In genomic region chr7:126248088-126248487, GRCm38 (mm10) we compare ENCODE assay signal across 8 mouse cellular contexts. TPM values are rescaled to one million over a fixed set of nuclear protein-coding genes. Genes with fewer than 3 reads are reported as not detected.
DNase-seq lines count a peak whose midpoint lies in the region; ATAC-seq and TF ChIP-seq lines count a peak whose summit lies in the region.

No protein-coding gene starts in this region.

- no peak overlapping the region for H3K4me3 ChIP-seq in neural tube, embryonic 11.5 days (ENCODE audit: low read depth, low read length)
- H3K4me3 ChIP-seq in hindbrain, postnatal 0 days (ENCODE audit: low read length), result no peak overlapping the region
- H3K4me3 ChIP-seq in stomach, embryonic 16.5 days (replicated peaks; ENCODE audit: low read length), result no peak overlapping the region

- TF ChIP-seq CTCF in hindbrain, postnatal 0 days (IDR thresholded peaks at IDR 0.05; ENCODE audit: low read depth), result peak; percentile 27

- H3K27me3 ChIP-seq in neural tube, embryonic 11.5 days (ENCODE audit: control insufficient read depth, insufficient read depth, low read length), result no peaks in the 10 kb centered on the region
- H3K27me3 ChIP-seq in hindbrain, postnatal 0 days (ENCODE audit: insufficient read depth, low read length), result no peaks in the 10 kb centered on the region
- H3K27me3 ChIP-seq in stomach, embryonic 16.5 days (ENCODE audit: control insufficient read depth, insufficient read depth, low read length), result no peaks in the 10 kb centered on the region

- peaks cover 3% of the 10 kb centered on the region; the same call in 1 of the 2 replicates for H3K4me1 ChIP-seq in neural tube, embryonic 11.5 days (ENCODE audit: control insufficient read depth, insufficient read depth, low read length)
- no peaks in the 10 kb centered on the region for H3K4me1 ChIP-seq in hindbrain, postnatal 0 days (ENCODE audit: insufficient read depth, low read length)
- H3K4me1 ChIP-seq in stomach, embryonic 16.5 days (ENCODE audit: control insufficient read depth, insufficient read depth, low read length), result no peaks in the 10 kb centered on the region; the same call in 1 of the 2 replicates

- ATAC-seq in neural tube, embryonic 11.5 days (ENCODE audit: insufficient read depth, low FRiP score, low TSS enrichment), result no peak
- peak; percentile 41 for ATAC-seq in hindbrain, postnatal 0 days
- peak; percentile 69 for ATAC-seq in stomach, embryonic 16.5 days (ENCODE audit: insufficient read depth, low FRiP score)

- peak overlapping the region; percentile 6; the same call in 1 of the 2 replicates for H3K9ac ChIP-seq in neural tube, embryonic 11.5 days (ENCODE audit: low read length)
- H3K9ac ChIP-seq in hindbrain, postnatal 0 days (replicated peaks; ENCODE audit: low read length), result peak overlapping the region; percentile 5; the same call in 1 of the 2 replicates
- no peak overlapping the region; the same call in 1 of the 2 replicates for H3K9ac ChIP-seq in stomach, embryonic 16.5 days (ENCODE audit: low read length)

- H3K36me3 ChIP-seq in neural tube, embryonic 11.5 days (ENCODE audit: control insufficient read depth, insufficient read depth, low read length), result no peaks in the 10 kb centered on the region
- H3K36me3 ChIP-seq in hindbrain, postnatal 0 days (ENCODE audit: insufficient read depth, low read length), result no peaks in the 10 kb centered on the region
- H3K36me3 ChIP-seq in stomach, embryonic 16.5 days (ENCODE audit: control insufficient read depth, insufficient read depth, low read length), result no peaks in the 10 kb centered on the region

- DNase-seq in neural tube, embryonic 11.5 days (ENCODE audit: low spot score), result no peak
- DNase-seq in neural tube, embryonic 10.5 days (ENCODE audit: extremely low spot score, low spot score), result no peak
- DNase-seq in forelimb bud, embryonic 11.5 days (ENCODE audit: low read depth, low spot score), result peak; percentile 31
- peak; percentile 30 for DNase-seq in hindbrain, postnatal 0 days (ENCODE audit: low spot score)
- DNase-seq in adrenal gland, postnatal 14 days, result no peak
- no peak for DNase-seq in layer of hippocampus, adult 18-20 months (ENCODE audit: low spot score in 2 of 2)
- no peak for DNase-seq in spleen, postnatal 14 days (ENCODE audit: low spot score in 2 of 2)

- H3K9me3 ChIP-seq in neural tube, embryonic 11.5 days (ENCODE audit: control insufficient read depth, low read length), result no peaks in the 10 kb centered on the region
- no peaks in the 10 kb centered on the region for H3K9me3 ChIP-seq in hindbrain, postnatal 0 days (ENCODE audit: low read length)
- H3K9me3 ChIP-seq in stomach, embryonic 16.5 days (replicated peaks; ENCODE audit: control insufficient read depth, low read length), result no peaks in the 10 kb centered on the region

- H3K27ac ChIP-seq in neural tube, embryonic 11.5 days (ENCODE audit: low read depth, low read length), result no peak overlapping the region
- no peak overlapping the region for H3K27ac ChIP-seq in hindbrain, postnatal 0 days
- H3K27ac ChIP-seq in stomach, embryonic 16.5 days (ENCODE audit: low read length), result no peak overlapping the region

- 4% methylated on average over 6 of the region's 6 CpGs for WGBS in neural tube, embryonic 11.5 days
- 6% methylated on average over 6 of the region's 6 CpGs for WGBS in hindbrain, postnatal 0 days
- 8% methylated on average over 6 of the region's 6 CpGs for WGBS in stomach, embryonic 16.5 days

- H3K4me2 ChIP-seq in neural tube, embryonic 11.5 days (ENCODE audit: low read depth), result no peak overlapping the region
- H3K4me2 ChIP-seq in hindbrain, postnatal 0 days (ENCODE audit: low read depth, low read length), result peak overlapping the region; percentile 21; the same call in 1 of the 2 replicates
- 0 out of 2 replicates have a peak overlapping the region, but pooled peaks have one; percentile 30 for H3K4me2 ChIP-seq in stomach, embryonic 16.5 days (ENCODE audit: low read depth, low read length)

RNA-seq across cellular contexts. Expression of gene Sbk1, which starts 24.3 kb away (rescaled TPM):
- 206 and 227 TPM in 2 replicates for polyA plus RNA-seq in neural tube, embryonic 11.5 days (2014; fragmentation: Nextera tagmentation; extraction: Ambion mirVana)
- 530 and 565 TPM in 2 replicates for total RNA-seq in hindbrain, postnatal 0 days (2014; rRNA removed)
- 138 and 161 TPM in 2 replicates for polyA plus RNA-seq in hindbrain, postnatal 0 days (2015; fragmentation: Nextera tagmentation; extraction: Ambion mirVana)
- 8.1 and 9.7 TPM in 2 replicates for polyA plus RNA-seq in stomach, embryonic 16.5 days (2015; fragmentation: Nextera tagmentation; extraction: Ambion mirVana)
- 45.1 and 50.2 TPM in 2 replicates for total RNA-seq in adrenal gland, postnatal 14 days (2021)
- 10 to 100 TPM; 81.0 to 86.8 TPM for total RNA-seq in layer of hippocampus, adult 18-20 months (2021)

RNA-seq across cellular contexts. Expression of gene Xpo6, which starts 47.8 kb away (rescaled TPM):
- polyA plus RNA-seq in neural tube, embryonic 11.5 days (2014; fragmentation: Nextera tagmentation; extraction: Ambion mirVana), result 70.0 and 72.9 TPM in 2 replicates
- 124 and 147 TPM in 2 replicates for total RNA-seq in hindbrain, postnatal 0 days (2014; rRNA removed)
- polyA plus RNA-seq in hindbrain, postnatal 0 days (2015; fragmentation: Nextera tagmentation; extraction: Ambion mirVana), result 41.8 and 45.4 TPM in 2 replicates
- polyA plus RNA-seq in stomach, embryonic 16.5 days (2015; fragmentation: Nextera tagmentation; extraction: Ambion mirVana), result 35.4 and 36.9 TPM in 2 replicates
- 77.8 and 97.1 TPM in 2 replicates for total RNA-seq in adrenal gland, postnatal 14 days (2021)
- total RNA-seq in layer of hippocampus, adult 18-20 months (2021), result 10 to 100 TPM; 91.2 to 92.6 TPM

Comparison
In these comparisons a context has a peak if more than half of its experiments do, and no peak if none do; other contexts are left out.
1. DNase-seq: peak in forelimb bud, embryonic 11.5 days (single experiment) and hindbrain, postnatal 0 days (single experiment); none in neural tube, embryonic 11.5 days (single experiment), neural tube, embryonic 10.5 days (single experiment), adrenal gland, postnatal 14 days (single experiment), layer of hippocampus, adult 18-20 months (0 of 2) and spleen, postnatal 14 days (0 of 2).